Mouse (Mus musculus): ENCODE measurements around the gene Fam214a. TPM values are rescaled to one million over a fixed set of nuclear protein-coding genes. Genes with fewer than 3 reads are reported as not detected.
"Not testable (repeated sequence)": the region's sequence is repeated elsewhere in the genome, so short reads cannot be mapped to it uniquely, and the experiment has no call there.

Gene Fam214a
- polyA plus RNA-seq, 1 experiment from 2014 or later = 10.3 TPM

DNA sequence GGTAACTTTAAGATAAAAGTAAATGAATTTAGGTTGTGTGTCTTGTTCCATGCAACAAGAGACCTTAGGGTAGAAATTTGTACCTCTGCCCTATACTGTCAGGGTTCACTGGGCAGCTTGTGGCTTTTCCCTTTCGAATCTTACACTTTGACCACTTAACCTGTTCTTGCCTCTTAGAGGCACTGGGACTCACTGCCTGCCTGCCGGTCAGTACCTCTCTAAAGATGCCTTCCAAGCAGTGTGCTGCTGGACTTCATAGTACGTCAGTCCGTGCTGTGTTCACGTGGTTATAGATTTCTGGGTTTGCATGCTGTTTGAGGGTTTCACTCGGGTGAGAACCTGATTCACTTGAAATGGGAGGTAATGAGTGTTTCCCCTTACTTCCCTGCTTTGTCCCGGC, 22.7 kb downstream of the Fam214a start:
- Histone ChIP-seq H3K36me3 (replicated peaks) (no peaks in the 10 kb centered on the region), H3K27ac (peak overlapping the region; percentile 84), H3K27me3 (ENCODE audit: poor library complexity, severe bottlenecking) (peaks cover 5% of the 10 kb centered on the region), H3K4me3 (peak overlapping the region; percentile 56), H3K4me1 (peaks cover 34% of the 10 kb centered on the region), H3K9me3 (no peaks in the 10 kb centered on the region)
- 23% methylated on average over 7 of the region's 7 CpGs for WGBS
- peak; percentile 23 for DNase-seq (ENCODE audit: extremely low spot score, low spot score)

DNA sequence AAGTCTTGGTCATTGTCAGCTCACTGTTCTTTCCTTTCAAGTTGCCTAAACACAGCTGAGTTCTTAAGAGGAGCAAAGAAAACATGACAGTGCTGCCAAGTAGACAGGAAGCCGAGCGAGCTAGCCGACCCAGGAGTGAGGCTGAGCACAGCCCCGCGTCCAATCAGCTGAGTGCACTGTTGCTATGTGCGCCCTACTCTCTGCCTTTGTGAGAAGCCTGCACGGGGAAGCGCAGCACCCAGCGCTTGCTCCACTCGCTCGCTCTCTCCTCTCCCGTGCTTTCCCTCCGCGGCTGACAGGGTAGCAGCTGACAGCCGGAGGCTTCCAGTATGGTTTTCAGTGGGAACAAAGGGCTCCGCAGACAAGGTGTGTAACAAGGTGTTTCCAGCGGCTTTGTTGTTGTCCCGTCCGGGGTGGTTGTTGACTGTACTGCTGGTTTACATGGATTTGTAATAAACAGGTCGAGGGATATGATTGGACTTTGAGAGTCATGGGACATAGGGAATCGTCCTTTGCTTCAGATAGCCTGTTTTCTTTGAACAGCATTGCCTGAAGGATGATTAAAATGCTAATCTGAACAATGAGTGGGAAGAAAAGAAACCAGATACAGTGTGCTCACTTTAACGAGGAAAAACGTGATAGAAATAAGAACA, 23.4 kb downstream of the Fam214a start:
- Histone ChIP-seq H3K36me3 (replicated peaks) (no peaks in the 10 kb centered on the region), H3K4me1 (peaks cover 34% of the 10 kb centered on the region), H3K27me3 (ENCODE audit: poor library complexity, severe bottlenecking) (peaks cover 5% of the 10 kb centered on the region), H3K27ac (peak overlapping the region; percentile 84), H3K4me3 (peak overlapping the region; percentile 56), H3K9me3 (no peaks in the 10 kb centered on the region)
- WGBS = under 1% methylated on average over 23 of the region's 23 CpGs
- peak; percentile 83 for DNase-seq (ENCODE audit: extremely low spot score, low spot score)

DNA sequence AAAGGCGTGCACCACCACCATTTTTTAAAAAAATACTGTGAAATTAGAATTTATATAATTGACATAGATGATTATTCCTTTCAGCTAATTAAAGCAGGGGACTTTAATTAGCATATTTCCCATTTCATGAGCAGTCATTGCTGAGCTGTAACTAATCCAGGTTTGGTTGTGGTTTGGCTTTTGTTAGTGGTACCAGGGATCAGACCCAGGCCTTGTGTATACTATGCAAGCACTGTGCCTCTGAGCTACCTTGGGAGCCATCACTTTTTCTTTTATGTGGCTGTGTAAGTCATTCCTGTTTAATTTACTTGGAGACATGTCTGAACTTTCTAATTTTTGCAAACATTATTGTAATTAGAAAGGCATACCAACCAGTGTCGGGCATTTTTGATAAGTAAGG, 24.6 kb downstream of the Fam214a start:
- H3K27ac ChIP-seq = no peak overlapping the region
- H3K27me3 ChIP-seq (ENCODE audit: poor library complexity, severe bottlenecking) = peaks cover 5% of the 10 kb centered on the region
- peaks cover 43% of the 10 kb centered on the region for H3K4me1 ChIP-seq
- no peak for DNase-seq (ENCODE audit: extremely low spot score, low spot score)
- no peaks in the 10 kb centered on the region for H3K36me3 ChIP-seq (replicated peaks)
- H3K9me3 ChIP-seq = no peaks in the 10 kb centered on the region
- 86% methylated on average over 2 of the region's 2 CpGs for WGBS
- peak overlapping the region; percentile 56 for H3K4me3 ChIP-seq

DNA sequence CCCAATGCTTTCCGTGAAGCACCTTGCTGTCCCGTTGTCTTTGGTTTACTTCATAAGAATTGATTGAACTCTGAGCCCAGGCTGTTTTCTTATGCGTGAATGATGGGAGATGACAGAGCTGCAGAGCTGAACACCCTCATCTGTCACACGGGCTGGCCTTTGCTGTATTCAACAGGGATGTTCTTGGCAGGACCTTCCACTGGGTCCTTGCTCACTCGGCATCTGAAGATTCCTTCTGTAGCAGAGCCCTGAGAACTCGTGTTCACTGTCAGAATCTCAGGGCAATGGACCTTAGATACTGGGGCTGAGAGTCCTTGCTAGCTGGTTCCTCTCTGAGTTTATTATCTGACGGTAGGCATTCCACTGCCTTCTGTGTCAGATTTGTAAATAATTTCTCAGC, 25.3 kb downstream of the Fam214a start:
- H3K4me1 ChIP-seq = peaks cover 44% of the 10 kb centered on the region
- H3K9me3 ChIP-seq = no peaks in the 10 kb centered on the region
- no peak overlapping the region for H3K4me3 ChIP-seq
- peaks cover 5% of the 10 kb centered on the region for H3K27me3 ChIP-seq (ENCODE audit: poor library complexity, severe bottlenecking)
- 81% methylated on average over 7 of the region's 7 CpGs for WGBS
- no peak overlapping the region for H3K27ac ChIP-seq
- no peak for DNase-seq (ENCODE audit: extremely low spot score, low spot score)
- no peaks in the 10 kb centered on the region for H3K36me3 ChIP-seq (replicated peaks)

DNA sequence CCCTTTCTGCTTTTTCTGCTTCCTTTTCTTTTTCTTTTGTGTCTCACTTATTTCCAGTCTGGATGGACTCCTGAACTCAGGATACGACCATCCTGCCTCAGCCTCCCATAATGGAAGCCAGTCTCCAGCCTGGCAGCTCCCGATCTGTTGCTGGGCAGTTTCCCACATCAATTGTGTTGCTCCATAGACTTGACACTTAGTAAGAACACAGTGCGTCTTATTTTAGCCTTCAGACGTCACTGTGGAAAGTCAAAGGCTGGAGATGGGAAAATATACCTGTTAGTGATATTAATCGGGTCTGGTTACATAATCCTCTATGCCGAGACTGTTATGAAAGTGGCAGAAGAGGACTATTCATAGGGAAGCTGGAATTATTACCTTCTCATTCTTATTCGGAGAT, 26.2 kb downstream of the Fam214a start:
- no peak for DNase-seq (ENCODE audit: extremely low spot score, low spot score)
- H3K9me3 ChIP-seq = no peaks in the 10 kb centered on the region
- H3K4me1 ChIP-seq = peaks cover 44% of the 10 kb centered on the region
- no peaks in the 10 kb centered on the region for H3K36me3 ChIP-seq (replicated peaks)
- H3K4me3 ChIP-seq = no peak overlapping the region
- peaks cover 5% of the 10 kb centered on the region for H3K27me3 ChIP-seq (ENCODE audit: poor library complexity, severe bottlenecking)
- H3K27ac ChIP-seq = no peak overlapping the region
- WGBS = 89% methylated on average over 7 of the region's 7 CpGs

DNA sequence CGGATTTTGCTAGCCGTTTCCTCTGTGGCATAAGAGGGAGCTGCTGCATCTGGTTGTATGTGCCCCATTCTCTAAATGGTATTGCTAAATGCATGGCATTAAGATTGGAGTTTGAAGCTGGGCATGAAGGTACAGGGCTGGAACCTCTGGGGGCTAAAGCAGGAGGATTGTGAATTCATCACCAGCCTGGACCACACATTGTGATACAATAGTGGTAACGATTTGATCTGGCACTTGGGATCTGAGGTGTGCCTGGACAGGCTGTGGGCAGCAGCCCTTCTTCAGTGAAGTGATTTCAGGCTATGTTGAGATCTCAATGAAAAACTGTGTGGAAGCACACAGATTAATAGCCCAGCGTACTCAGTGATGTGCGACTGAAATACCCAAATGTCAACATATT, 26.7 kb downstream of the Fam214a start:
- H3K27me3 ChIP-seq (ENCODE audit: poor library complexity, severe bottlenecking) = peaks cover 5% of the 10 kb centered on the region
- 86% methylated on average over 5 of the region's 5 CpGs for WGBS

DNA sequence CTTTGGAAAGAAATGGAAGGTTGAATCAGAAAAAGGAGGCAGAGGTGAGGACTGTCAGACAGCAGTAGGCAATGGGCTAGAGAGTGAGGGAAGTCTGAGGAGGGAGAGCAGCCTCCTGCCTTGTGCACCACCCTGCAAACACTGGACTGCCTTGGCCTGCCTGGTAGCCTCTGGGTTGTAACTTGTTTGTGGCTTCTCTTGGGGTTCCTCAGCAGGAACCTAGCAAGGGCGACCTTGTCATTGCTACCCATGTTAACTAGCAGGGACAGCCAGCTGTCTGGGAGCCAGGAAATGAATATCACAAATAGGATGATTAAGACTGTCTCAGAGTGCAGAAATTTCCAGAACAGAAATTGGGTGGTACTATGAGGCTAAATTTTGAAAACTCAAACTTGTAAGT, 27.2 kb downstream of the Fam214a start:
- H3K27ac ChIP-seq = no peak overlapping the region
- no peaks in the 10 kb centered on the region for H3K9me3 ChIP-seq
- no peaks in the 10 kb centered on the region for H3K36me3 ChIP-seq (replicated peaks)
- H3K27me3 ChIP-seq (ENCODE audit: poor library complexity, severe bottlenecking) = peaks cover 5% of the 10 kb centered on the region
- no peak overlapping the region for H3K4me3 ChIP-seq
- peaks cover 37% of the 10 kb centered on the region for H3K4me1 ChIP-seq
- no peak for DNase-seq (ENCODE audit: extremely low spot score, low spot score)
- WGBS = 84% methylated on average over 1 of the region's 1 CpGs

More for the DNA sequence above, 26.7 kb downstream of the Fam214a start:
- no peak for DNase-seq (ENCODE audit: extremely low spot score, low spot score)
- Histone ChIP-seq H3K27ac (no peak overlapping the region), H3K9me3 (no peaks in the 10 kb centered on the region), H3K36me3 (replicated peaks) (no peaks in the 10 kb centered on the region), H3K4me1 (peaks cover 42% of the 10 kb centered on the region), H3K4me3 (no peak overlapping the region)

DNA sequence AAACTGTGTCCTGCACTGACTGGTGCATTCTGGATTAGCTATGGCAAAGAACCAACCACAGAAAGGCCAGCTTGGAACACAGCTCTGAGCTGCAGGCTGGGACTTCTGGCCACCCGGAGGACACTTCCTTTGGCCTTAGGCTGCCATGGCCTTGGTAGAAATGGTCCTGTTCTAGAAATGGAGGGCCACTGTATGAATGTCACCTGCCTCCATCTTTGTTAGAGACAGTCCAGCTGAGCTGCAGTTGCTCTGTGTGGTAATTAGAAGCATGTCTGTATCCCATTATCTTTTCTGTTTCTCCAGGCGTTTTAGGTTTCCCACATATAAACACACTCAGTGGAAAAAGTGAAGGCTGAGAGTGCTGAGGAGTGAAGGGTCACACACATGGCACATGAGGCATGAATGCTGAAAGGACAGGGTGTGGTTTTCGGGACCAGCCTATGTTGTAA, 29.0 kb downstream of the Fam214a start:
- Histone ChIP-seq H3K36me3 (replicated peaks) (no peaks in the 10 kb centered on the region), H3K27ac (no peak overlapping the region), H3K4me3 (no peak overlapping the region), H3K27me3 (ENCODE audit: poor library complexity, severe bottlenecking) (peaks cover 5% of the 10 kb centered on the region), H3K4me1 (peaks cover 36% of the 10 kb centered on the region), H3K9me3 (no peaks in the 10 kb centered on the region)
- DNase-seq (ENCODE audit: extremely low spot score, low spot score) = no peak
- WGBS = 76% methylated on average over 3 of the region's 3 CpGs

DNA sequence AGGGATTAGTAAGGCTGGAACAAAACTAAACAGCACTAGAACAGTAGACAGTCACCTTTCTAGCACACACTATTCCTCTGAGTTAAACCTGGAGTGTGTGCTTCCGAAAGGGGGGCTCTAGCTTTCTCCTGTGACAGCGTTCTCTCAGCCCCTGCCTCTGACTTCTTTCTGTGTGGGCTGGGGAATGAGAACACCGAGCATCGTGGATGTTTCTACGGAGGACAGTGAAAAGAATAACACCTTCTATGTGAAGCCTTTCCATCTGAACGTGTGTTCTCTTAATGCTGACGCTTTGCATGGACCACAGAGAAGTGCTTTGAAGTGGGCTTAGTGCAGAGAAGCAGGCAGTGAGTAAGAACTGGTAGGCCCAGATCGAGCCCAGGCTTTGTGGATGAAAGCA, 29.5 kb downstream of the Fam214a start:
- no peaks in the 10 kb centered on the region for H3K36me3 ChIP-seq (replicated peaks)
- WGBS = 87% methylated on average over 8 of the region's 8 CpGs
- DNase-seq (ENCODE audit: extremely low spot score, low spot score) = no peak
- no peak overlapping the region for H3K4me3 ChIP-seq
- no peak overlapping the region for H3K27ac ChIP-seq
- H3K4me1 ChIP-seq = peaks cover 36% of the 10 kb centered on the region
- peaks cover 5% of the 10 kb centered on the region for H3K27me3 ChIP-seq (ENCODE audit: poor library complexity, severe bottlenecking)
- H3K9me3 ChIP-seq = no peaks in the 10 kb centered on the region

DNA sequence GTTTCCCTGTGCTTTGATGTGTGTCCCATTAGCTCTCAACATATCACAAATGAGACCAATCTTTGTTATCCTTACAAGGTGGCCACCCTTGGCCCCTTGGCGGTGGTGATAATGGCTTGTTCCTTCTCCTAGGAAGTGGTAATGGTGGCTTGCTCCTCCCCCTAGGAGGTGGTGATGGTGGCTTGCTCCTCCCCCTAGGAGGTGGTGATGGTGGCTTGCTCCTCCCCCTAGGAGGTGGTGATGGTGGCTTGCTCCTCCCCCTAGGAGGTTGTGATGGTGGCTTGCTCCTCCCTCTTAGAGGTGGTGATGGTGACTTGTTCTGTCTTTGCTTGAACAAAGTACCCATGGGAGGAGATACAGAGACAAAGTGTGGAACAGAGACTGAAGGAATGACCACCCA, 30.0 kb downstream of the Fam214a start:
- peaks cover 35% of the 10 kb centered on the region for H3K4me1 ChIP-seq
- H3K4me3 ChIP-seq; H3K9me3 ChIP-seq; H3K27me3 ChIP-seq (ENCODE audit: poor library complexity, severe bottlenecking); H3K27ac ChIP-seq; H3K36me3 ChIP-seq (replicated peaks); DNase-seq (ENCODE audit: extremely low spot score, low spot score): not testable (repeated sequence)
- 90% methylated on average over 1 of the region's 1 CpGs for WGBS

DNA sequence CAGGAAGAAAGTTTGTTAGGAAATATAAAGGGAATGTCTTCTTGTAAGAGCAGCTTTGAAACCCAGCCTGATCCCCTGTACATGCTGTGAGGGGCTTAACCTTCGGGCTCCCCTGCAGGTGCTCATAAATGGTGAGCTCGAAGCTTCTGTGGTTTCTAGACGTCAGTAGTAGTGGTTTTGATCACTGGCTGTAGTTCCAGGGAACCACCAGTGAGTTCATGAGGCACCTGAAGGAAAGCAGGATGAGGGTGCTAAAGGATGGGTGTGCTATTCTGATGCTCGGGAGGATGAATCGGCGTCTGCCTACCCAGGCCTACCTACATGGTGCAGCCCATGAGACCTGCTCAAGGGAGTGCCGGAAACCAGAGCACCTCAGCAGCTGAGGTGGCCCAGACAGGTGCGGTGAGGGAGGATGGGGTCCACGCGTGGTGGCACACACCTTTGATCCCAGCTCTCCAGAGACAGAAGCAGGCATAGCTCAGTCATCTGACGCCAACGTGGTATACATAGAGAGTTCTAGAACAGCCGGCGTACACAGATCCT, 32.6 kb downstream of the Fam214a start:
- Histone ChIP-seq H3K27me3 (ENCODE audit: poor library complexity, severe bottlenecking) (no peaks in the 10 kb centered on the region), H3K4me1 (peaks cover 35% of the 10 kb centered on the region), H3K9me3 (no peaks in the 10 kb centered on the region), H3K27ac (no peak overlapping the region), H3K36me3 (replicated peaks) (no peaks in the 10 kb centered on the region), H3K4me3 (no peak overlapping the region)
- 85% methylated on average over 14 of the region's 14 CpGs for WGBS
- no peak for DNase-seq (ENCODE audit: extremely low spot score, low spot score)

DNA sequence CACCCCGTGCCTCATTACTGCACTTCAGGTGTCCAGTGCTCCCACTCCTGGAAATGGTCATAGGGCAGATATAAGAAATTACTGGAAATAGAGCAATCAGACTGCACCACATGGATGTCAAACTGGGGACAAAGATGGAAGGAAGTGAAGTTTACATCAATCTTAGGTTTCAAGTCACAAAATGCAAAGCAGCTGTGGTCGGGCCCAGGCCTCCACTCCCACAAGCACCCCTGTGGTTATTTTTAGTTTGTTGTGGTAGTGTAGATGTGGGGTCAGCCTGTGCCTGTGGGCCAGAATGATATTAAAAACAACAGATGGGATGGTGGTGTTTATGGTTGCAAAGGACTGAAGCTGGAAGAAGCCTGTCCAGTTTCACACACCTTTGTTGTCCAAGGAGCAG, 33.1 kb downstream of the Fam214a start:
- 67% methylated on average over 2 of the region's 2 CpGs for WGBS
- H3K4me3 ChIP-seq = no peak overlapping the region
- H3K9me3 ChIP-seq = no peaks in the 10 kb centered on the region
- H3K36me3 ChIP-seq (replicated peaks) = no peaks in the 10 kb centered on the region
- no peak for DNase-seq (ENCODE audit: extremely low spot score, low spot score)
- H3K27ac ChIP-seq = no peak overlapping the region
- no peaks in the 10 kb centered on the region for H3K27me3 ChIP-seq (ENCODE audit: poor library complexity, severe bottlenecking)
- peaks cover 35% of the 10 kb centered on the region for H3K4me1 ChIP-seq

DNA sequence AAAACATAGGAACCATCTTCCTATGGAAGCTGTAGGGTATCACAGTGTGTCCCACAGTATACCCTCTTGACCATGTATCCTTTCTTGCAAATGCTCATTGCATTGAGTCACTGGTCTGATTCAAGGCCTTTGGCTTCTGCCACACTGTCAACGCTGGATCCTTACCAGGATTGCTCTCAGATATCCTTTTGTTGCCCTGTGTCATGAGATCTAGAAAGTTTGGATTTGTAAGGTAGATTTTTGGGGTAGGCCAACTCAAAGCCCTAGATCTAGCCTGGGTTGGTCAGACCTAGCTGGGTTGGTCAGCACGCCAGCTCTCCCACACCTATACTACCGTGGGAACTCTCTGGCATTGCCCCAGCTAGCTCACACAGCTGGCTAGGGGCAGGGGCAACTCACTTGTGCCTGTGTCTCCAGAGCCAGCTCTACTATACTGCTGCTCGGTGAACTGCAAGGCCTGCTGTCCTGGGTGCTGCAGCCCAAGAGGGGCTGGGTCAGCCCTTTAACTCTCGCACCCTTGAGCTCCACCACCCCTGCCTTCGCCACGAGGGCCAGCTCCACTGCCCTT, 36.3 kb downstream of the Fam214a start:
- Histone ChIP-seq H3K9me3 (no peaks in the 10 kb centered on the region), H3K4me1 (peaks cover 25% of the 10 kb centered on the region), H3K27me3 (ENCODE audit: poor library complexity, severe bottlenecking) (no peaks in the 10 kb centered on the region), H3K27ac (no peak overlapping the region), H3K36me3 (replicated peaks) (no peaks in the 10 kb centered on the region), H3K4me3 (no peak overlapping the region)
- DNase-seq (ENCODE audit: extremely low spot score, low spot score) = no peak
- WGBS = 91% methylated on average over 7 of the region's 7 CpGs

Data from forebrain, embryonic 10.5 days (tissue).